In the genomic region with DNA sequence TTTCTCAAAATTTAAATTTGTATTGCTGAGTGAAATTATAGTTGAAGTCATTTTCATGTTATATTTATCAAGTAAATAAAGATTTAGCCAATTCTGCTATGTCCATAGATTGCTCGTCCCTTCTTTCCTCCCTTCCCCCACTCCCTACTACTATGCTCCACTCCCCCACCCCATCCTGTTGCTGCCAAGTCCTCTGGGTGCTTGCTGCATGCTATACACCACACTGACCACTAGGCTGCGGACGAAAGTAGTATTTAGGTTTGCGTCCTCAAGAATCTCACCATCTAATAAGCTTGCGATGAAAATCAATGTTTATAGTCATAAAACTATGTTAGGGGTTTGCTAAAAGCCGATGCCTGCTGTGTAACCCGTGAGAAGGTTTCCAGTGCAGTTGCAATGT, we compare ENCODE assay signal across 20 mouse cellular contexts.
A peak's percentile ranks its signal among the peaks of the same experiment; 100 is the strongest.
DNase-seq lines count a peak whose midpoint lies in the region; ATAC-seq and TF ChIP-seq lines count a peak whose summit lies in the region.
"Had no signal": no experiment of that assay in that cellular context is flagged by ENCODE, and none has a peak within 500 bp of the region (broad histone marks: within the 10 kb centered on the region; RNA-seq: fewer than 3 reads in every experiment).

No protein-coding gene starts in this region.

- TF ChIP-seq POLR2A in ES-Bruce4 (IDR thresholded peaks at IDR 0.05; ENCODE audit: insufficient read depth, low read length): no peak

- TF ChIP-seq EP300 in liver, embryonic 14.5 days (IDR thresholded peaks at IDR 0.05; ENCODE audit: low read depth): no peak
- no peak for TF ChIP-seq EP300 in ES-Bruce4 (IDR thresholded peaks at IDR 0.05; ENCODE audit: insufficient read depth, low read depth, low read length)

- no peaks in the 10 kb centered on the region for H3K4me1 ChIP-seq in forebrain, postnatal 0 days (ENCODE audit: insufficient read depth)
- no peaks in the 10 kb centered on the region for H3K4me1 ChIP-seq in forebrain, embryonic 15.5 days
- H3K4me1 ChIP-seq in liver, embryonic 14.5 days (replicated peaks; ENCODE audit: control insufficient read depth in 2 of 2, insufficient read depth in 2 of 2, low read length in 1 of 2): no peaks in the 10 kb centered on the region
- no peaks in the 10 kb centered on the region for H3K4me1 ChIP-seq in ES-Bruce4 (ENCODE audit: control insufficient read depth, insufficient read depth, low read length)
- H3K4me1 ChIP-seq in kidney, embryonic 16.5 days (ENCODE audit: insufficient read depth, low read length): no peaks in the 10 kb centered on the region
- H3K4me1 ChIP-seq: embryonic facial prominence, embryonic 13.5 days; lung, embryonic 15.5 days had no signal

- WGBS in forebrain, postnatal 0 days: 91% methylated on average over 7 of the region's 7 CpGs
- 87% methylated on average over 7 of the region's 7 CpGs for WGBS in forebrain, embryonic 15.5 days
- WGBS in liver, embryonic 14.5 days (ENCODE audit: insufficient replicate concordance): 56% methylated on average over 7 of the region's 7 CpGs
- 78% methylated on average over 7 of the region's 7 CpGs for WGBS in kidney, embryonic 16.5 days

- H3K36me3 ChIP-seq in forebrain, postnatal 0 days (ENCODE audit: insufficient read depth): peaks cover 16% of the 10 kb centered on the region
- peaks cover 21% of the 10 kb centered on the region for H3K36me3 ChIP-seq in forebrain, embryonic 15.5 days
- no peaks in the 10 kb centered on the region for H3K36me3 ChIP-seq in liver, embryonic 14.5 days (replicated peaks; ENCODE audit: control insufficient read depth, insufficient read depth, low read depth)
- no peaks in the 10 kb centered on the region for H3K36me3 ChIP-seq in ES-Bruce4 (ENCODE audit: control insufficient read depth, insufficient read depth, low read length, poor library complexity, severe bottlenecking)
- no peaks in the 10 kb centered on the region for H3K36me3 ChIP-seq in kidney, embryonic 16.5 days (ENCODE audit: insufficient read depth, low read length)
- H3K36me3 ChIP-seq: embryonic facial prominence, embryonic 13.5 days; lung, embryonic 15.5 days had no signal

- ATAC-seq in forebrain, postnatal 0 days: no peak
- no peak for ATAC-seq in forebrain, embryonic 15.5 days (replicated peaks)
- no peak for ATAC-seq in liver, embryonic 14.5 days (ENCODE audit: insufficient read depth)
- peak; percentile 66; the same call in 1 of the 2 replicates for ATAC-seq in common myeloid progenitor, adult 5-6 weeks (replicated peaks; ENCODE audit: low read depth, poor library complexity, severe bottlenecking)
- no peak for ATAC-seq in kidney, embryonic 16.5 days (ENCODE audit: low FRiP score, low TSS enrichment)
- ATAC-seq: inflammation-experienced regulatory T-cells, adult 6 months had no signal

- H3K27me3 ChIP-seq in forebrain, postnatal 0 days (ENCODE audit: insufficient read depth, low read length): no peaks in the 10 kb centered on the region
- no peaks in the 10 kb centered on the region for H3K27me3 ChIP-seq in forebrain, embryonic 15.5 days
- H3K27me3 ChIP-seq in liver, embryonic 14.5 days (ENCODE audit: control insufficient read depth, insufficient read depth, low read length): no peaks in the 10 kb centered on the region
- no peaks in the 10 kb centered on the region for H3K27me3 ChIP-seq in ES-Bruce4 (ENCODE audit: control insufficient read depth, insufficient read depth, low read length, poor library complexity, severe bottlenecking)
- no peaks in the 10 kb centered on the region for H3K27me3 ChIP-seq in kidney, embryonic 16.5 days (ENCODE audit: insufficient read depth, low read length)
- H3K27me3 ChIP-seq: embryonic facial prominence, embryonic 13.5 days; lung, embryonic 15.5 days had no signal

- peak; percentile 50 for TF ChIP-seq CTCF in forebrain, postnatal 0 days (IDR thresholded peaks at IDR 0.05; ENCODE audit: low read depth)
- TF ChIP-seq CTCF in liver, embryonic 14.5 days (IDR thresholded peaks at IDR 0.05; ENCODE audit: low read depth): 0 out of 2 replicates have a peak, but pooled peaks have one; percentile 24
- peak; percentile 26 for TF ChIP-seq CTCF in ES-Bruce4 (IDR thresholded peaks at IDR 0.05; ENCODE audit: low read depth, low read length)

- no peak overlapping the region for H3K9ac ChIP-seq in forebrain, postnatal 0 days
- H3K9ac ChIP-seq in forebrain, embryonic 15.5 days (replicated peaks): no peak overlapping the region
- no peak overlapping the region for H3K9ac ChIP-seq in liver, embryonic 14.5 days (replicated peaks)
- H3K9ac ChIP-seq in ES-Bruce4 (ENCODE audit: low read depth, poor library complexity, severe bottlenecking): no peak overlapping the region
- no peak overlapping the region for H3K9ac ChIP-seq in kidney, embryonic 16.5 days (replicated peaks; ENCODE audit: low read length)
- H3K9ac ChIP-seq: embryonic facial prominence, embryonic 13.5 days; lung, embryonic 15.5 days had no signal

- H3K4me3 ChIP-seq in forebrain, postnatal 0 days (ENCODE audit: low read depth, low read length): no peak overlapping the region
- H3K4me3 ChIP-seq in forebrain, embryonic 15.5 days: no peak overlapping the region
- no peak overlapping the region for H3K4me3 ChIP-seq in liver, embryonic 14.5 days (ENCODE audit: insufficient read depth in 1 of 2, low read depth in 2 of 2, low read length in 2 of 2)
- H3K4me3 ChIP-seq in ES-Bruce4 (ENCODE audit: low read depth, low read length): no peak overlapping the region
- no peak overlapping the region for H3K4me3 ChIP-seq in kidney, embryonic 16.5 days (ENCODE audit: low read length)
- H3K4me3 ChIP-seq: embryonic facial prominence, embryonic 13.5 days; forebrain, embryonic 10.5 days; lung, embryonic 15.5 days; myocyte had no signal

- H3K4me2 ChIP-seq in forebrain, postnatal 0 days (ENCODE audit: low read depth): no peak overlapping the region
- no peak overlapping the region for H3K4me2 ChIP-seq in forebrain, embryonic 15.5 days (replicated peaks)
- H3K4me2 ChIP-seq in liver, embryonic 14.5 days (ENCODE audit: low read depth): no peak overlapping the region
- no peak overlapping the region for H3K4me2 ChIP-seq in kidney, embryonic 16.5 days (replicated peaks; ENCODE audit: low read depth, low read length)
- H3K4me2 ChIP-seq: embryonic facial prominence, embryonic 13.5 days; heart, embryonic 11.5 days; lung, embryonic 15.5 days; midbrain, embryonic 11.5 days had no signal

- no peaks in the 10 kb centered on the region for H3K9me3 ChIP-seq in forebrain, postnatal 0 days (ENCODE audit: low read length)
- H3K9me3 ChIP-seq in forebrain, embryonic 15.5 days: no peaks in the 10 kb centered on the region
- no peaks in the 10 kb centered on the region for H3K9me3 ChIP-seq in liver, embryonic 14.5 days (ENCODE audit: control insufficient read depth, low read length)
- no peaks in the 10 kb centered on the region for H3K9me3 ChIP-seq in ES-Bruce4 (replicated peaks; ENCODE audit: control insufficient read depth, insufficient read depth, low read length, poor library complexity, severe bottlenecking)
- H3K9me3 ChIP-seq in kidney, embryonic 16.5 days (ENCODE audit: low read length): no peaks in the 10 kb centered on the region
- H3K9me3 ChIP-seq: embryonic facial prominence, embryonic 13.5 days; forebrain, embryonic 10.5 days; lung, embryonic 15.5 days had no signal

- H3K27ac ChIP-seq in forebrain, postnatal 0 days (ENCODE audit: low read depth, low read length): no peak overlapping the region
- no peak overlapping the region for H3K27ac ChIP-seq in forebrain, embryonic 15.5 days (replicated peaks)
- no peak overlapping the region for H3K27ac ChIP-seq in liver, embryonic 14.5 days
- no peak overlapping the region for H3K27ac ChIP-seq in ES-Bruce4 (ENCODE audit: insufficient read depth, low read length)
- H3K27ac ChIP-seq in kidney, embryonic 16.5 days (ENCODE audit: low read length): no peak overlapping the region
- H3K27ac ChIP-seq: embryonic facial prominence, embryonic 13.5 days; forebrain, embryonic 10.5 days; lung, embryonic 15.5 days had no signal

- no peak for DNase-seq in forebrain, postnatal 0 days
- no peak for DNase-seq in liver, embryonic 14.5 days (ENCODE audit: low read depth in 3 of 3, low spot score in 3 of 3)
- DNase-seq in liver: no peak
- no peak for DNase-seq in frontal cortex, postnatal 36 days (ENCODE audit: low spot score in 2 of 2)
- DNase-seq: cerebellum, adult 8-10 months; heart, postnatal 4 days; kidney, postnatal 14 days; left cerebral cortex, postnatal 4 days; thymus, postnatal 4 days had no signal
